Mouse (Mus musculus): Measurements from ENCODE around the gene 1700129C05Rik. TPM values are rescaled to one million over a fixed set of nuclear protein-coding genes. Genes with fewer than 3 reads are reported as not detected.

1700129C05Rik gene
- not detected in 2 replicates for polyA plus RNA-seq (2012; rRNA removed)

DNA sequence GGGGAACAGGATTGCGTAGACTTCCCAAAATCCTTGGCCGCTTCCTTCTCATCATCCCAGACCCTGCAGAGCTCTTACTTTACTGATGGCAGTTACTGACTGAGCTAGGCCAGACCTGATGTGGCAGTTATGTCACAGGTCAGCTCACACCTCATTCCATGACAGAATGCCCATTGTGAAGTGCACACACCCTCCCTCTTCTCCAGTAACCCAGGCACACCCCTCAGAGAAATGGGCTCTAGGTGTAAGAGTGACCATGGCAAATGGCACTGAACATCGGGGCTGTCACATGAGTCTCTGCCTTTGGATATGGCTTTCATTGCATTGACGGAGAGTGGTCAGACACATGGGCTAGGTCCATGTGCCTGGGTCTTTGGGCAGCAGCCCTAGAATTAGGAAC, at the start of gene 1700129C05Rik:
Gene 1700129C05Rik, minus strand, starts transcription at position 101 of the 400 bp plus-strand sequence.
- no peak for DNase-seq (ENCODE audit: low spot score)

DNA sequence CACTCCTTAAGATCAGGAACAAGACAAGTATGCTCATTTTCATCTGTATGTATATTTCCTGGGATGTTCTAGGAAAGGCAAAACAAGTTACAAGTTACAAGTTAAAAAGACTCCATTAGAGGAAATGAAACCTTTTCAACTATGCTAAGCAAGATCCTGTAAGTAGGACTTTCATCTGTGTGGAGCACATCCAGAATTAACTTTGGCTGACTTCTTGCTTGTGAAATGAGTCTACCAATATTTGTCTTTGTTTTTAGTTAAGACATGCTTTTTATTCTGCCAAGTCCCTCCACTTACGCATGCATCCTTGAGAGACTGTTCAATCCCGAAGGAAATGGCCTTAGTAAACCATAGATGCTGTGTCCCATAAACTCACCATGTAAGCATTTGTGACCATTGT, 43.4 kb upstream of the 1700129C05Rik start:
- no peak for DNase-seq (ENCODE audit: low spot score)

DNA sequence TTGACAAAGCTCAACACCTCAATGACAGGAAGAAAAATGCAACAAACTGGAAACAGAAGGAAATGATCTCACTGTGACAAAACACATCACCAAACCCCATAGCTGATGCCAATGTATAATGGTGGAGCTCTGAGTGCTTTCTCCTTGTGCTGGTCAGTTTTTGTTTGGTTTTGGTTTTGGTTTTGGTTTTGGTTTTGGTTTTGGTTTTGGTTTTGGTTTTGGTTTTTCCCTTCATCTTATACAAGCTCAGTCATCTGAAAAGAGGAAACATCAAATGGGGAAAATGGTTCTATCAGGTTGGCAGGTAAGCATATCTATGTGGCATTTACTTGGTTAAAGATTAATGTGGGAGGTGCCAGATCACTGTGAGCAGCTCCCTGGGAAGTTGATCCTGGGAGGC, 42.8 kb upstream of the 1700129C05Rik start:
- no peak for DNase-seq (ENCODE audit: low spot score)

DNA sequence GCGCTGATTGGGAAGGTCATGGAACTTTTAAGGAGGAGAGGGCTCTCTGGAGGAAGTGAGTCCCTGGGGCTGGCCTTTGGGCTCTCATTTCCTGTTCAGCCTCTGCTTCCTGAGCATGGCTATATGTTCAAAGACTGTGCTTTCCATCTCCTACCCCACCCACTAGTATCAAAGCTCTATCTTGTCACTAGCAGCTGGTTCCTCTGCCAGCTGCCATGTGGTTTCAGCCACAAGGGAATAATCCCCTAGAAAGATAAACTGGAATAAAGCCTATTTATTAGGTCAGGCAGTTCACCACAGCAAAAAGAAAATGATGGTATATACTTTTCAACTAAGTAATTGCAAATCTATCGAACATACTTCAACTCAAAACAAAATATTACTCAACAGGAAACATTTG, 40.0 kb upstream of the 1700129C05Rik start:
- DNase-seq (ENCODE audit: low spot score): no peak

DNA sequence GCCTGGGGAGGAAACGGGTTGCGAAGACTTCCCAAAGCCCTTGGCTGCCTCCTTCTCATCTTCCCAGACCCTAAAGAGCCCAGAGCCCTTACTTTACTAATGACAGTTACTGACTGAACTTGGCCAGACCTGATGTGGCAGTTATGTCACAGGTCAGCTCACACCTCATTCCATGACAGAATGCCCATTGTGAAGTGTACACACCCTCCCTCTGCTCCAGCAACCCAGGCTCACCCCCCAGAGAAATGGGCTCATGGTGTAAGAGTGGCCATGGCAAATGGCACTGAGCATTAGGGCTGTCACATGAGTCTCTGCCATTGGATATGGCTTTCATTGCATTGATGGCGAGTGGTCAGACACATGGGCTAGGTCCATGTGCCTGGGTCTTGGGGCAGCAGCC, 36.0 kb upstream of the 1700129C05Rik start, which contains the start of gene Gm5142:
Gene Gm5142, minus strand, starts transcription at position 101 of the 400 bp plus-strand sequence.
- DNase-seq (ENCODE audit: low spot score): no peak

DNA sequence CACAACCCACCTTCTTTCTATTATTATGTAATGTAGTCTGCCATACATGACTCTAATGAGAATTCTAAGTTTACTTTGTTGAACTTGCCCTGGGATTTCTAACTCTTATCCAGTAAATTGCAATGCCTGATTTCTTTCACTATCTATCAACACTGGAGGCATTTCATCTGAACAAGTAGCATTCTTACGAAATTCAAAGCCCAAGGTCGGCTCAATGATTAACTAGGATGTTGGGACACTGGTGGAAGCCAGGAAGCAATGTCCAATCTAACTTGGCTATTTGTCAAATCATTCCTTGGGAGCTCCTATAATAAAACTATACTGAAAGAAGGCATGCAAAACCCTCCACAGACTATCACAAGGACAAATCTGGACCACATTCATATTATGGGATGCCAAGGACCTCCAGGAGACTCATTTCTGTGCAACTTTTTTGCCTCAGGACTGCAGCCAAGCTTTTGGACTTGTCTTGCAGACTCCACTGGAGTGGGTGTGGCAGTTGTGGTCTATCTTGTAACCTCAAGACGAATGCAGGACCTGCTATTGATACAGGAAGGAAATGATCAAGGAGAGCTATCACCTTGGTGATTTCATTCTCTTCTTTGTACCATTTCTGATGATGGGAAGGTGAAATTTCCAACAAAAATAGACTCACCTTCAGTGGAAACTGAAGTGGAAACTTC, 14.5 kb upstream of the 1700129C05Rik start:
- DNase-seq (ENCODE audit: low spot score): no peak

DNA sequence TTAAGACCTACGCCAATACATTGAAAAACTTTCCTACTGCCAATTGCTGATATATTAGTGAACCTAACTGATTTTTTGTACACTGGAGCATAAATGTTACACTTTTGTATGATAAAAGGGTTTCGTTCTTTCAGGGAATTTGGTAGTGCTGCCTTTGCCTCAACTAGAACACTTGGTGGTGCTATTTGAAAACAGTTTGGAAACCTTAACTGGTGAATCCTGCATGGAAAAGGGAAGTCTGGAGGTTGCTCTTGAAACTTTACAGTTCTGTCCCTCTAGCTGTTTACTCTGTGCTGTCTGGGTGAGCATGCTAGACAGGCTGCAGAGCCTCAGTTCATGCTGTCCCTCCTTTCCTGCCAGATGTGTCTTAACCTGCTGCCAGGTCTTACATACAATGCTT, 12.9 kb upstream of the 1700129C05Rik start:
- no peak for DNase-seq (ENCODE audit: low spot score)

DNA sequence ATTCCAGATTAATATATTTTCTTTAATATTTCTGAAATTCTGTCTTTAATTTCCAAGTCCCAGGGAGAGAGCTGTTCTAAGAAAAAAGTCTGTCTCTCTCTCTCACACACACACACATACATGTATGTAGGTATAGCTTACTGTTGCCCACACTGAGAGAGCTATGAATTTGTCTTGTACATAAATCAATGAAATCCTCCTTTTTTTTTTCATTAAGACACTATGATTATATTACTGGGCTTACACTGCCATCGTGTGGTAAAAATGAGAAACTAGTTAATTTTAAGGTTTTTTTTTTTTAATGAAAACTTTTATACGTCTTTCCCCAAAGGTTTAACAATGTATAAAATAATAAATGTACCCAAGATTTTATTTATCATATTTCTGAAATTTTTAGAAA, 28.4 kb downstream of the 1700129C05Rik start:
- no peak for DNase-seq (ENCODE audit: low spot score)

DNA sequence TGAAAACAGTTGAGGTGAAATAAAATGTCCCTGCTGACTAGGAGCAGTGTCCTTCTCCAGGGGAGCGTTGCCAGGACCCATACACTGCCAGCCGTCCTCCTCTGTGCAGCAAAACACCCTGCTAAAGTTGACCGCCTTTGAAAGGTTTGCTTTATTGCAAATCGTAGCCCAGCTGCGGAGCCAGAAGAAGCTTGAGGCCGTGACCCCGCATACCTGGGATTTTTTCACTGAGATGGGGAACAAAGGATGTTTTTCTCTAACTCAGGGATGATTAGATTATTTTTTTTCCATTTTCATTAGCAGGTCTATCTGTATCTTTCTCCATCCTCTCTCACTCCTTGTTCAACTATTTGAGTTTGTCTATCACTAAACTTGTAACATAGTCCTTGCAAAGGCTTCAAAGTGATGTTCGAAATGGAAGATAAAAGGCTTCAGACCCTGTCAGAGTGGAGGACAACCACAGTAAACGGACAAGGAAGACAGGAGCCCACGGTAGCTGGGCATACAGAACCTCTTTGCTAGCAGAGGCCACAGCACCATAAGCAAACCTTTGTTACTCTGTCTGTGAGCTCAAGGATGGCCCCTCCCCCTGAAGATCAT, 38.6 kb downstream of the 1700129C05Rik start:
- DNase-seq (ENCODE audit: low spot score): no peak

DNA sequence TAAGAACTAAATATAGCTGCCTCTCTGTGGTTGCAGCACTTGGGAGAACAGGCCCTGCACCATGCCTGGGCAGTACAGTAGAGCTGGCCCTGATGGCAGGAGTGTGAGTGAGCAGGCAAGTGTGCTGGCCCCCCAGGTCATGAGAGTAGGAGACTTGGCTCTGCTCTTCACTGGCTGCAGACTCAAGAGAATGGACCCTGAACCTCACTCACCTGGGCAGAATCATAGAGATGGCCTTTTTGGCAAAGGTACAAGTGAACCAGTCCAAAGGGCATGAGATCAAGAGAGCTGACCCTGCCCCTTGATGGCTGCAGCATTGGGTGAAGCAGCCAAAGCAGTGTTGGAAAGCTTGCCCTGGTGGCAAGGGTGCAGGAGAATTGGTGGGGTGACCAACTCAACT, 49.1 kb downstream of the 1700129C05Rik start:
- DNase-seq (ENCODE audit: low spot score): no peak

DNA sequence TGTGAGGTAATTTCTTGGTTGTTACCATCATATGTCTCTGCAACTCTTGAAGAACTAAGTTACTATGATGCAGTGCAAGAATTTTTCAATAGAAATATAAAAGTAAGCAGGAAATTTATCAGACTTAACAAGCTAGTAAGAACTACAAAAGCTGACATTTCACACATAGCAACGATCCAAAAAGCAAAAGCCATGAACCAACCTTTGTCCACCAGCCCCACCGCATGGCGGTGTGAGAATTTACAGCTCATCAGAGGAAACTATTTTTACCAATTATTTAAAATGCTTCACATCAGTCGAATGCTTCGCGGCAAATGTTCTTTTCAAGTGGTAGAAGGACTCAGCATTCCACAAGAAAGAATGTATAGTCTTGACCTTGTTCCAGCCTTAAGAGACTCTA, 58.3 kb downstream of the 1700129C05Rik start:
- no peak for DNase-seq (ENCODE audit: low spot score)

Other genes with a start within 250 kb of the 1700129C05Rik start
- not detected in 2 replicates for gene Gm5142, start 35.9 kb upstream of the 1700129C05Rik start, polyA plus RNA-seq (2012; rRNA removed)
- 26.7 and 27.7 TPM in 2 replicates for gene Rcbtb1, start 58.3 kb upstream of the 1700129C05Rik start, polyA plus RNA-seq (2012; rRNA removed)
- 0.60 and 0.98 TPM in 2 replicates for gene Gm6904, start 117.3 kb upstream of the 1700129C05Rik start, polyA plus RNA-seq (2012; rRNA removed)
- 1.4 and 1.6 TPM in 2 replicates for gene Phf11a, start 154.6 kb upstream of the 1700129C05Rik start, polyA plus RNA-seq (2012; rRNA removed)
- gene Phf11b, start 198.5 kb upstream of the 1700129C05Rik start, polyA plus RNA-seq (2012; rRNA removed): 3.1 and 3.7 TPM in 2 replicates
- gene Phf11d, start 222.6 kb upstream of the 1700129C05Rik start, polyA plus RNA-seq (2012; rRNA removed): 20.0 and 21.8 TPM in 2 replicates